Comparison of ENCODE assay signal across 8 mouse cellular contexts in genomic region chr8:105306146-105306691, GRCm38 (mm10). TPM values are rescaled to one million over a fixed set of nuclear protein-coding genes. Genes with fewer than 3 reads are reported as not detected.
DNase-seq lines count a peak whose midpoint lies in the region; ATAC-seq and TF ChIP-seq lines count a peak whose summit lies in the region.

No protein-coding gene starts in this region.

- peak; percentile 29 for ATAC-seq in forebrain, embryonic 16.5 days
- ATAC-seq in liver, embryonic 13.5 days (ENCODE audit: low read depth): no peak

- no peaks in the 10 kb centered on the region for H3K27me3 ChIP-seq in heart, adult 2 months (ENCODE audit: control insufficient read depth, insufficient read depth, low read length)
- H3K27me3 ChIP-seq in E14TG2a.4 (ENCODE audit: insufficient read depth, low read length): no peaks in the 10 kb centered on the region
- no peaks in the 10 kb centered on the region for H3K27me3 ChIP-seq in forebrain, embryonic 16.5 days (replicated peaks; ENCODE audit: control insufficient read depth, insufficient read depth, low read length)
- H3K27me3 ChIP-seq in liver, embryonic 13.5 days: no peaks in the 10 kb centered on the region

- H3K4me3 ChIP-seq in heart, adult 2 months: peak overlapping the region; percentile 15; the same call in 1 of the 2 replicates
- H3K4me3 ChIP-seq in E14TG2a.4 (replicated peaks; ENCODE audit: low read length): peak overlapping the region; percentile 71; the same call in 1 of the 2 replicates
- no peak overlapping the region for H3K4me3 ChIP-seq in forebrain, embryonic 16.5 days (replicated peaks; ENCODE audit: low read length)
- H3K4me3 ChIP-seq in liver, embryonic 13.5 days (replicated peaks): peak overlapping the region; percentile 45

- no peaks in the 10 kb centered on the region for H3K9me3 ChIP-seq in E14TG2a.4 (ENCODE audit: low read length)
- H3K9me3 ChIP-seq in forebrain, embryonic 16.5 days (ENCODE audit: control insufficient read depth, low read length): no peaks in the 10 kb centered on the region
- H3K9me3 ChIP-seq in liver, embryonic 13.5 days (replicated peaks): no peaks in the 10 kb centered on the region

- no peaks in the 10 kb centered on the region for H3K79me2 ChIP-seq in heart, adult 2 months (replicated peaks; ENCODE audit: control insufficient read depth, insufficient read depth, low read length)

- peak in 1 of 2 experiments; percentile 17 for DNase-seq in heart, adult 2 months
- no peak for DNase-seq in heart, adult 11 months
- DNase-seq in liver, embryonic 13.5 days: no peak
- no peak for DNase-seq in right cerebral cortex, postnatal 14 days
- DNase-seq in Muller cell, postnatal 12 days (ENCODE audit: inconsistent ontology term): no peak
- DNase-seq in frontal cortex, postnatal 14 days (ENCODE audit: low spot score in 2 of 2): no peak

- WGBS in heart, adult 2 months: 35% methylated on average over 5 of the region's 5 CpGs
- 62% methylated on average over 5 of the region's 5 CpGs for WGBS in forebrain, embryonic 16.5 days
- WGBS in liver, embryonic 13.5 days (ENCODE audit: insufficient replicate concordance): 72% methylated on average over 5 of the region's 5 CpGs

- H3K27ac ChIP-seq in heart, adult 2 months: no peak overlapping the region
- H3K27ac ChIP-seq in forebrain, embryonic 16.5 days (ENCODE audit: low read length): no peak overlapping the region
- H3K27ac ChIP-seq in liver, embryonic 13.5 days: peak overlapping the region; percentile 97

- H3K4me2 ChIP-seq in forebrain, embryonic 16.5 days (ENCODE audit: low read length): peak overlapping the region; percentile 31
- H3K4me2 ChIP-seq in liver, embryonic 13.5 days: peak overlapping the region; percentile 62

- TF ChIP-seq EP300 in heart, adult 2 months (IDR thresholded peaks at IDR 0.05; ENCODE audit: insufficient read depth, low read depth, low read length): no peak

- no peak for TF ChIP-seq POLR2A in heart, adult 2 months (IDR thresholded peaks at IDR 0.05; ENCODE audit: insufficient read depth, low read depth, low read length)

- no peak for TF ChIP-seq CTCF in heart, adult 2 months (IDR thresholded peaks at IDR 0.05)
- TF ChIP-seq CTCF in E14TG2a.4 (conservative IDR thresholded peaks at IDR 0.05; ENCODE audit: low read length): no peak

- H3K4me1 ChIP-seq in heart, adult 2 months (ENCODE audit: control insufficient read depth, insufficient read depth, low read length): peaks cover 2% of the 10 kb centered on the region
- H3K4me1 ChIP-seq in E14TG2a.4 (replicated peaks; ENCODE audit: low read depth, low read length): peaks cover 59% of the 10 kb centered on the region
- peaks cover 8% of the 10 kb centered on the region for H3K4me1 ChIP-seq in forebrain, embryonic 16.5 days (replicated peaks; ENCODE audit: control insufficient read depth, insufficient read depth, low read length)
- peaks cover 60% of the 10 kb centered on the region for H3K4me1 ChIP-seq in liver, embryonic 13.5 days (replicated peaks)

- H3K9ac ChIP-seq in heart, adult 2 months (ENCODE audit: low read depth, low read length): no peak overlapping the region
- H3K9ac ChIP-seq in forebrain, embryonic 16.5 days (replicated peaks; ENCODE audit: low read depth, low read length): no peak overlapping the region
- peak overlapping the region; percentile 59 for H3K9ac ChIP-seq in liver, embryonic 13.5 days

- intact Hi-C loops in heart, adult 2 months (cut with DNase I): no loop called here

- H3K36me3 ChIP-seq in heart, adult 2 months (ENCODE audit: control insufficient read depth, insufficient read depth, low read length): no peaks in the 10 kb centered on the region
- H3K36me3 ChIP-seq in E14TG2a.4 (ENCODE audit: insufficient read depth, low read length): peaks cover 86% of the 10 kb centered on the region
- peaks cover 25% of the 10 kb centered on the region for H3K36me3 ChIP-seq in forebrain, embryonic 16.5 days (ENCODE audit: control insufficient read depth, insufficient read depth)
- peaks cover 97% of the 10 kb centered on the region for H3K36me3 ChIP-seq in liver, embryonic 13.5 days

RNA-seq across cellular contexts. Expression of gene Elmo3, which starts 0.8 kb away (rescaled TPM):
- under 1 TPM; 0.70 to 0.73 TPM for total RNA-seq in heart, adult 2 months (2021)
- 2.8 and 3.5 TPM in 2 replicates for polyA plus RNA-seq in heart, adult 2 months (2012; rRNA removed)
- 0.76 and 1.3 TPM in 2 replicates for polyA plus RNA-seq in forebrain, embryonic 16.5 days (2015; fragmentation: Nextera tagmentation; extraction: Ambion mirVana)
- 2.1 and 2.8 TPM in 2 replicates for polyA plus RNA-seq in liver, embryonic 13.5 days (2015; fragmentation: Nextera tagmentation; extraction: Ambion mirVana)

RNA-seq across cellular contexts. Expression of gene E2f4, which starts 8.8 kb away (rescaled TPM):
- total RNA-seq in heart, adult 2 months (2021): 10 to 100 TPM; 21.1 to 21.5 TPM
- polyA plus RNA-seq in heart, adult 2 months (2012; rRNA removed): 61.8 and 62.8 TPM in 2 replicates
- polyA plus RNA-seq in forebrain, embryonic 16.5 days (2015; fragmentation: Nextera tagmentation; extraction: Ambion mirVana): 44.9 and 46.8 TPM in 2 replicates
- polyA plus RNA-seq in liver, embryonic 13.5 days (2015; fragmentation: Nextera tagmentation; extraction: Ambion mirVana): 187 and 232 TPM in 2 replicates

RNA-seq across cellular contexts. Expression of gene Exoc3l, which starts 10.3 kb away (rescaled TPM):
- total RNA-seq in heart, adult 2 months (2021): 1 to 10 TPM; 3.9 to 4.7 TPM
- 10.5 and 11.8 TPM in 2 replicates for polyA plus RNA-seq in heart, adult 2 months (2012; rRNA removed)
- polyA plus RNA-seq in forebrain, embryonic 16.5 days (2015; fragmentation: Nextera tagmentation; extraction: Ambion mirVana): 12.5 and 12.9 TPM in 2 replicates
- polyA plus RNA-seq in liver, embryonic 13.5 days (2015; fragmentation: Nextera tagmentation; extraction: Ambion mirVana): 6.2 and 6.7 TPM in 2 replicates

RNA-seq across cellular contexts. Expression of gene 4931428F04Rik, which starts 16.6 kb away (rescaled TPM):
- 1 to 10 TPM; 1.1 to 1.2 TPM for total RNA-seq in heart, adult 2 months (2021)
- 2.1 and 3.5 TPM in 2 replicates for polyA plus RNA-seq in heart, adult 2 months (2012; rRNA removed)
- polyA plus RNA-seq in forebrain, embryonic 16.5 days (2015; fragmentation: Nextera tagmentation; extraction: Ambion mirVana): 110 and 125 TPM in 2 replicates
- polyA plus RNA-seq in liver, embryonic 13.5 days (2015; fragmentation: Nextera tagmentation; extraction: Ambion mirVana): 0.60 and 1.1 TPM in 2 replicates

RNA-seq across cellular contexts. Expression of gene Lrrc29, which starts 19.9 kb away (rescaled TPM):
- 1 to 10 TPM in 1 of 2 experiments, under 1 TPM in 1; 0.93 to 1.1 TPM for total RNA-seq in heart, adult 2 months (2021)
- 1.6 and 2.2 TPM in 2 replicates for polyA plus RNA-seq in heart, adult 2 months (2012; rRNA removed)
- 0.36 and 0.99 TPM in 2 replicates for polyA plus RNA-seq in forebrain, embryonic 16.5 days (2015; fragmentation: Nextera tagmentation; extraction: Ambion mirVana)
- polyA plus RNA-seq in liver, embryonic 13.5 days (2015; fragmentation: Nextera tagmentation; extraction: Ambion mirVana): 9.4 and 9.5 TPM in 2 replicates
